Mouse (Mus musculus) megakaryocyte, embryonic 14.5 days (primary cell): ENCODE results near the gene Ube2o. TPM values are rescaled to one million over a fixed set of nuclear protein-coding genes. Genes with fewer than 3 reads are reported as not detected.

Experiments
- H3K27me3 ChIP-seq: replicated peaks from 2 replicates; pipeline ENCODE3; 2012; ENCODE audit warnings: inconsistent platforms
- H3K36me3 ChIP-seq: replicated peaks from 2 replicates; pipeline ENCODE3; 2012; ENCODE audit warnings: low read length, inconsistent platforms, mixed read lengths
- H3K4me1 ChIP-seq: 2 replicates; pipeline ENCODE4 v1.6.1; 2012; ENCODE audit warnings: inconsistent platforms
- H3K4me3 ChIP-seq: replicated peaks from 2 replicates; pipeline ENCODE3; 2012; ENCODE audit warnings: moderate library complexity, mild to moderate bottlenecking, inconsistent platforms
- H3K9me3 ChIP-seq: 2 replicates; pipeline ENCODE4 v1.6.1; 2012; ENCODE audit warnings: inconsistent platforms
- FLI1 ChIP-seq: IDR thresholded peaks from 2 replicates; pipeline ENCODE4 v1.6.1; 2012; ENCODE audit warnings: low read length, inconsistent platforms, mixed read lengths
- GATA1 ChIP-seq: IDR thresholded peaks from 3 replicates; pipeline ENCODE4 v1.6.1; 2012; ENCODE audit warnings: mixed read lengths, low read length, inconsistent platforms, borderline replicate concordance
- polyA plus RNA-seq: library from polyadenylated mRNA; stranded (reverse); fragments of >175 nt; gene quantifications from 2 replicates; pipeline ENCODE4 v1.2.3, GENCODE M21; 2012; ENCODE audit warnings: low replicate concordance; ENCODE audit not compliant: insufficient read depth

Gene Ube2o
- polyA plus RNA-seq: 67.5 and 115 TPM in 2 replicates

DNA sequence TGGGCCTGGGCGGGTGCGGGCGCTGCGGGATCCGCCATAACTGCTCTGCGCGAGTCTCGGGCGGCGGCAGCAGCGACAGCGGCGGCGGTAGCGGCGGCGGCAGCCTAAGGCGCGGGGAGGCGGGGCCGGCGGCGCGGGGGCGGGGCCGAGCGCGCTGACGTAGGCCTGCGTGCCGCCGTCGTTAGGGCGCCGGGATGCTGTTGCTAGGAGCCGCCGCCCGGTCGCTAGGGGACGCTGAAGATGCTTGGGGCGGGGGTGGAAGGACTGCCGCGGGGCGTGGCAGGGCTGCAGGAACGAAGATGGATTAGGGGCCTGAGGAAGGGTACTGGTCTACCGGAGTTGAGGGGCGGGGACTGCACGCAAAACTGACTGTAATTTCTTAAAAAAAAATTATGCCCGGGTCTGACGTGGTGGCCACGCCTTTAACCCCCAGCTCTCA, at the start of gene Ube2o:
Ube2o (minus strand) TSS at position 72 of the 439 bp plus-strand sequence.
- Histone ChIP-seq H3K4me1 (peaks cover 48% of the 10 kb centered on the region), H3K4me3 (peak within 1 kb of the TSS; percentile 98), H3K9me3 (no peaks in the 10 kb centered on the region), H3K36me3 (peaks cover 28% of the 10 kb centered on the region), H3K27me3 (peaks cover 33% of the 10 kb centered on the region)
- TF ChIP-seq FLI1 (no peak), GATA1 (no peak)

DNA sequence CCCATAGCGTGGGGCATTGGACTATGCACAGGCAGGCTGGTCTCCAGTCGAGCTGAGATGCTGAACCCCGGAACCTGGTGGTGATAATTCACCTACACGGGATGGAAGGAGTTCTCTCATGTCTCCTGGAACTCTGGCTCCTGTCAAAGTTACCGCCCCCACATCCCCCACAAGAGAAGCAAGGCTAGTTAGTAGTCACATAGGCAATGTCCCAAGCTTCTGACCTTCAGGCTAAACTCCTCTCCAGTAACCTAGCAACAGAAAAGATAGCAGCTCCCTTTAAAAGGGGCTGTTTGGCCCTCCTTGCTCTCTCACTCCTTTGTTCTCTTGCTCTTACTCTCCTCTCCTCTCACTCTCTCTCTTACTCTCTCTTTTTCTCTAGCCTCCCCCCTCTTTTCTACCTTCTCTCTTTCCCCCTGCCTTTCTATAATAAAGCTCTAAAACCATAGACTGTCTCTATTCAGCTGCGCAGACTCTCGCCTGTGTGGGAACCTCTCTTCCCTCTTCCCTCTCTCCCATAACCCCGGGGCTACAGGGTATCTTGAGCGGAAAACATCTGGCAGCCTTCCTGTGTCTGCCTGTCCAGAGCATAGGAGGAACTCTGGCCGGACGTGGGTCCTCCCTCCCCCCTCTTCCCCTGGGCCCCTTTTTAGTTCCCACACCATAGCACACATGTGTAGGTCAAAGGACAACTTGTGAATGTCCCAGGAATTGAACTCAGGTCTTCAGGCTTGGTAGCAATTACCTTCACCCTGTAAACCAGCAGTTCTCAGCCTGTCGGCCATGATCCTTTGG, 49.1 kb upstream of the Ube2o start:
- TF ChIP-seq GATA1: no peak
- no peak for TF ChIP-seq FLI1
- no peak overlapping the region for H3K4me3 ChIP-seq
- H3K36me3 ChIP-seq: no peaks in the 10 kb centered on the region
- peaks cover 63% of the 10 kb centered on the region for H3K4me1 ChIP-seq
- peaks cover 5% of the 10 kb centered on the region for H3K27me3 ChIP-seq
- H3K9me3 ChIP-seq: no peaks in the 10 kb centered on the region

GRCm38 (mm10) chr11:116629472-116629871, 48.2 kb upstream of the Ube2o start:
- no peak for TF ChIP-seq GATA1
- no peak for TF ChIP-seq FLI1
- peaks cover 72% of the 10 kb centered on the region for H3K4me1 ChIP-seq

GRCm38 (mm10) chr11:116628712-116629111, 47.5 kb upstream of the Ube2o start:
- H3K9me3 ChIP-seq: no peaks in the 10 kb centered on the region
- H3K4me3 ChIP-seq: no peak overlapping the region
- H3K4me1 ChIP-seq: peaks cover 75% of the 10 kb centered on the region
- no peaks in the 10 kb centered on the region for H3K36me3 ChIP-seq
- peaks cover 2% of the 10 kb centered on the region for H3K27me3 ChIP-seq
- TF ChIP-seq FLI1 (no peak), GATA1 (no peak)

More at GRCm38 (mm10) chr11:116629472-116629871, 48.2 kb upstream of the Ube2o start:
- H3K27me3 ChIP-seq: peaks cover 2% of the 10 kb centered on the region
- H3K9me3 ChIP-seq: no peaks in the 10 kb centered on the region
- no peak overlapping the region for H3K4me3 ChIP-seq
- H3K36me3 ChIP-seq: no peaks in the 10 kb centered on the region

DNA sequence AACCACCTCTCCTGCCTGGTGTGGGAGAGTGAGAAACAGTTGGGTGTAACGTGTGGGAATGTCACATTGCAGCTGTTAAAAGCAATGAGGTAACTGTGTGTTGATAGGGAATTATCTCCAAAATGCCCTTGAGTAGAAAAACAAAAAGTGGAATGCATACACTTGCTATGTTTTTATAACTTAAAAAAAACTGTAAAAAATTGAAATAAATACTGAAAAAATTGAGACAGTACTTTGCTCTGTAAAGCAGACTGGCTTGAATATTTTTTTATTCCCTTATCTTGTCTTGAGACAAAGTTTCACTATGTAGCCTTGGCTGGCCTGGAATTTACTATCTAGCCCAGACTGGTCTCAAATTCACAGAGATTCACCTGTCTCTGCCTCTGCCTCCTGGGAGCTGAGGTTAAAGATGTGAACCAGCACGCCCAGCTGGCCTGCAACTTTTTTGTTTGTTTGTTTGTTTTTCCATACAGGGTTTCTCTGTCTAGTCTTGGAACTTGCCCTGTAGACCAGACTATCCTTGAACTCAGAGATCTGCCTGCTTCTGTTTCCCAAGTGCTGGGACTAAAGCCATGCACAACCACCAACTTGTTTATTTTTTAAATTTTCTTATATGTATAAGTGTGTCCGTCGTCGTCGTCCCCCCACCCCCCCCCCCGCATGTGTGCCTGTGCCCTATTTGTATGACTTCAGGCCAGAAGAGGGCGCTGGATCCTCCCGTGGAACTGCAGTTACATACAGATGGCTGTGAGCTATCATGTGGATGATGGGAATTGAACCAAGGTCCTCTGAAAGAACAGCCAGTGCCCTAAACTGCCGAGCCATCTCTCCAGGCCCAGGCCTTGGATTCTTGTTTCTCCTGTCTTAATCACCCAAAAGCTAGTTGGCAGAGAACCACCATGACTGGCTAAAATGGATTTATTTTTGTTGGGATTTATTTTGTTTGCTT, 46.1 kb upstream of the Ube2o start:
- Histone ChIP-seq H3K27me3 (peaks cover 2% of the 10 kb centered on the region), H3K4me3 (no peak overlapping the region), H3K36me3 (peaks cover 9% of the 10 kb centered on the region), H3K9me3 (no peaks in the 10 kb centered on the region), H3K4me1 (peaks cover 80% of the 10 kb centered on the region)
- TF ChIP-seq FLI1 (no peak), GATA1 (no peak)

- H3K4me3 ChIP-seq: peak within 1 kb of the TSS; percentile 62
- H3K4me1 ChIP-seq: peaks cover 86% of the 10 kb centered on the region
- TF ChIP-seq FLI1 (no peak), GATA1 (no peak)
- no peaks in the 10 kb centered on the region for H3K9me3 ChIP-seq
- H3K27me3 ChIP-seq: peaks cover 2% of the 10 kb centered on the region
- peaks cover 18% of the 10 kb centered on the region for H3K36me3 ChIP-seq
Observed at GRCm38 (mm10) chr11:116626299-116627071, 45.2 kb upstream of the Ube2o start, which contains the start of gene Rhbdf2. Gene Rhbdf2 (minus strand): TSS chr11:116627019.

DNA sequence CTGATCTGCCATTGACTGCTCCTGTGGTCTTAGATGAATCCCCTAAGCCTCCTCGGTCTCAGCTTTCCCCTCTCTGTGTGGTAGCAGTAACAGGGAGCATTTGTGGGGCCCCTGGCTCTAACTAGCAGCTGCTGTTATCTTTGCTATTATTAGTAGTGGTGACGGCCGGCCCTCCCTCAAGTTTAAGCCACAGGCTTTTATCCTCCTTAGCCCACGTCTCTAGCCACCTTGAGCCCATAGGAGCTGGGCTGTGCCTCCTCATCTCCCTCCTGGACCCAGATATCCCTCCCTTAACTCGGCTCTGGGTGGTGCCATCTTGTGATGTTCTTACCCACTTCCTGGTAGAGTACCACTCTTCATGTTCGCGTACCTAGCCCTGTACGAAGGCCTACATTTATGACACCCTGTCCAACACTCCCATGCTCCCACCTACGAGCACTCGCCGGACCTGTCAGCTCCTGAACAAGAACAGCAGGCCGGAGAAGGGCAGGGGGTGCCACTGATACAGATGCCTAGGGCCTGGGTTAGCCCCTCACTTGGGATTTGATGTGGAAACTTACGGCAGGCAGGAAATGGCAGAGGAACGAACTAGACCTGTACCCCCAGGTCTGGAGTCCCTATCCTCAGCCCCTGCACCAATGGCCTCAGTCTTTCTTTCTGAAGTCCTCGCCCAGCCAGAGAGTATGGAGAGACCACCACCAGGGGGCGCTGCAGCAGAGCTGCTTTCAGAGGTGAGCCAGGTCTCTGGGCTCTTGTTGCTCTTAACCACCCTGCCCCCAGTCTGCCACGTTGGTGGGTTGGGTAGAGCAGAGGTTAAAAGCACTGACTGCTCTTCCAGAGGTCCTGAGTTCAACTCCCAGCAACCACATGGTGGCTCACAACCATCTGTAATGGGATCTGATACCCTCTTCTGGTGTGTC, 44.1 kb upstream of the Ube2o start:
- Histone ChIP-seq H3K4me3 (peak overlapping the region; percentile 64), H3K36me3 (peaks cover 29% of the 10 kb centered on the region), H3K9me3 (no peaks in the 10 kb centered on the region), H3K4me1 (peaks cover 90% of the 10 kb centered on the region), H3K27me3 (peaks cover 2% of the 10 kb centered on the region)
- TF ChIP-seq GATA1 (no peak), FLI1 (no peak)

- peaks cover 39% of the 10 kb centered on the region for H3K36me3 ChIP-seq
- peaks cover 92% of the 10 kb centered on the region for H3K4me1 ChIP-seq
- H3K4me3 ChIP-seq: peak overlapping the region; percentile 96
- H3K9me3 ChIP-seq: no peaks in the 10 kb centered on the region
- no peaks in the 10 kb centered on the region for H3K27me3 ChIP-seq
- TF ChIP-seq GATA1 (no peak), FLI1 (no peak)
Observed at GRCm38 (mm10) chr11:116624131-116624832, 43.0 kb upstream of the Ube2o start.
